Mouse (Mus musculus): ENCODE data around the gene Myt1. TPM values are rescaled to one million over a fixed set of nuclear protein-coding genes. Genes with fewer than 3 reads are reported as not detected.

Gene Myt1
- total RNA-seq (2021), result 10 to 100 TPM; 20.4 to 21.3 TPM
- long read RNA-seq, experiment 1, full-length matches to known transcripts, result 1 of 1 reads
- long read RNA-seq, experiment 1, partial matches to known transcripts, result 0 of 1 reads
- long read RNA-seq, experiment 1, other reads (novel, unspliced or antisense), result 0 of 1 reads
- long read RNA-seq, experiment 2, partial matches to known transcripts, result 1 of 2 reads
- long read RNA-seq, experiment 2, other reads (novel, unspliced or antisense), result 1 of 2 reads

- DNase-seq (ENCODE audit: low spot score in 2 of 2), result no peak
- intact Hi-C loops (cut with DNase I), result no loop called here
Measured at GRCm38 (mm10) chr2:181763006-181763830, at the start of gene Myt1. Gene Myt1 (plus strand): TSS chr2:181763332.

GRCm38 (mm10) chr2:181713749-181714148 is 49.4 kb upstream of the Myt1 start:
- peak; percentile 60 to 83 for DNase-seq (ENCODE audit: low spot score in 2 of 2)
- intact Hi-C loops (cut with DNase I), result no loop called here

- intact Hi-C loops (cut with DNase I), result no loop called here
- peak; percentile 75 to 81 for DNase-seq (ENCODE audit: low spot score in 2 of 2)
Measured at GRCm38 (mm10) chr2:181714903-181715326, 48.2 kb upstream of the Myt1 start, which contains the start of gene Oprl1. Gene Oprl1 (plus strand): TSS chr2:181715016.

- no peak for DNase-seq (ENCODE audit: low spot score in 2 of 2)
- intact Hi-C loops (cut with DNase I), result no loop called here
Measured at GRCm38 (mm10) chr2:181715382-181715781, 47.8 kb upstream of the Myt1 start.

GRCm38 (mm10) chr2:181716991-181717390 is 46.1 kb upstream of the Myt1 start:
- peak in 1 of 2 experiments; percentile 4 for DNase-seq (ENCODE audit: low spot score in 2 of 2)
- intact Hi-C loops (cut with DNase I), result no loop called here

- intact Hi-C loops (cut with DNase I), result loop anchor here (10.0 kb wide), 2 partner anchors 115 to 145 kb away; partner anchors contain the start of genes Pcmtd2 and Polr3k
Measured at GRCm38 (mm10) chr2:181720061-181720460, 43.1 kb upstream of the Myt1 start.

GRCm38 (mm10) chr2:181721200-181721599 is 41.9 kb upstream of the Myt1 start:
- intact Hi-C loops (cut with DNase I), result loop anchor here (10.0 kb wide), 2 partner anchors 114 to 144 kb away; partner anchors contain the start of genes Pcmtd2 and Polr3k
- DNase-seq (ENCODE audit: low spot score in 2 of 2), result no peak

More at GRCm38 (mm10) chr2:181720061-181720460, 43.1 kb upstream of the Myt1 start:
- no peak for DNase-seq (ENCODE audit: low spot score in 2 of 2)

- intact Hi-C loops (cut with DNase I), result loop anchor here (10.0 kb wide), 2 partner anchors 113 to 143 kb away; partner anchors contain the start of genes Pcmtd2 and Polr3k
- DNase-seq (ENCODE audit: low spot score in 2 of 2), result peak in 1 of 2 experiments; percentile 35
Measured at GRCm38 (mm10) chr2:181722213-181722612, 40.9 kb upstream of the Myt1 start.

- intact Hi-C loops (cut with DNase I), result loop anchor here (10.0 kb wide), 2 partner anchors 107 to 137 kb away; partner anchors contain the start of genes Pcmtd2 and Polr3k
- DNase-seq (ENCODE audit: low spot score in 2 of 2), result no peak
Measured at GRCm38 (mm10) chr2:181727659-181728262, 35.4 kb upstream of the Myt1 start.

- no peak for DNase-seq (ENCODE audit: low spot score in 2 of 2)
- intact Hi-C loops (cut with DNase I), result no loop called here
Measured at GRCm38 (mm10) chr2:181730051-181730450, 33.1 kb upstream of the Myt1 start.

GRCm38 (mm10) chr2:181752626-181753025 is 10.5 kb upstream of the Myt1 start:
- intact Hi-C loops (cut with DNase I), result no loop called here
- DNase-seq (ENCODE audit: low spot score in 2 of 2), result no peak

- intact Hi-C loops (cut with DNase I), result no loop called here
- DNase-seq (ENCODE audit: low spot score in 2 of 2), result no peak
Measured at GRCm38 (mm10) chr2:181758147-181758725, 4.9 kb upstream of the Myt1 start.

- DNase-seq (ENCODE audit: low spot score in 2 of 2), result peak; percentile 60 to 80
- intact Hi-C loops (cut with DNase I), result no loop called here
Measured at GRCm38 (mm10) chr2:181759041-181759440, 4.1 kb upstream of the Myt1 start.

- intact Hi-C loops (cut with DNase I), result no loop called here
- DNase-seq (ENCODE audit: low spot score in 2 of 2), result no peak
Measured at GRCm38 (mm10) chr2:181763886-181764527, 875 bp downstream of the Myt1 start.

GRCm38 (mm10) chr2:181764600-181764999 is 1.5 kb downstream of the Myt1 start:
- DNase-seq (ENCODE audit: low spot score in 2 of 2), result no peak

GRCm38 (mm10) chr2:181765251-181765650 is 2.1 kb downstream of the Myt1 start:
- intact Hi-C loops (cut with DNase I), result no loop called here
- no peak for DNase-seq (ENCODE audit: low spot score in 2 of 2)

More at GRCm38 (mm10) chr2:181764600-181764999, 1.5 kb downstream of the Myt1 start:
- intact Hi-C loops (cut with DNase I), result no loop called here

GRCm38 (mm10) chr2:181766672-181767557 is 3.8 kb downstream of the Myt1 start:
- peak; percentile 37 to 43 for DNase-seq (ENCODE audit: low spot score in 2 of 2)

GRCm38 (mm10) chr2:181768451-181768850 is 5.3 kb downstream of the Myt1 start:
- DNase-seq (ENCODE audit: low spot score in 2 of 2), result no peak
- intact Hi-C loops (cut with DNase I), result no loop called here

More at GRCm38 (mm10) chr2:181766672-181767557, 3.8 kb downstream of the Myt1 start:
- intact Hi-C loops (cut with DNase I), result no loop called here
